Mouse (Mus musculus) E14TG2a.4 (cell line): Measurements from ENCODE around the gene Zfp11.

Experiments used
- CTCF ChIP-seq: conservative IDR thresholded peaks from 2 replicates; pipeline ENCODE4 v1.5.1; 2014; ENCODE audit warnings: low read length
- NANOG ChIP-seq: IDR thresholded peaks from 2 replicates; pipeline ENCODE4 v1.6.1; 2014; ENCODE audit warnings: borderline replicate concordance, low read length, mixed read lengths

DNA sequence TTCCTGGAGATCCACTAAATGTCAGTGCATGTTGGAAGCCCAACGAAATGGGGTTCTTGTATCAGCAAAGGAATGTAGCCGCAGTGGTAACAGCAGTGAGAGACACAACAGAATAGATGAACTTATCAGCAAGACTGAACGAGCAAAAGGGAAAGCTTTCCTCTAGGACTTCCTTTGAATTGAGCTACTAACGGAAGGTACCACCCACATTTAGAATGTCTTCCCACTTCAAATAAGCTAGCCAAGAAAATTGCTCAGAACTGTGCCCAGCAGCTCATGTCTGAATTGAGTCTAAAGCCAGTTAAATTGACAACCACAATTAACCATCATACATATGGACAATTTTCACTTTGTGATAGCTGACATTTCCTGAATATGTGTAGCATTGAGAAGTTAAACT lies 2.0 kb downstream of the Zfp11 start:
- TF ChIP-seq CTCF (no peak), NANOG (no peak)
